Mouse (Mus musculus) testis, adult 2 months (tissue): ENCODE results near the gene Prr5. TPM values are rescaled to one million over a fixed set of nuclear protein-coding genes. Genes with fewer than 3 reads are reported as not detected.
A peak's percentile ranks its signal among the peaks of the same experiment; 100 is the strongest.

Experiments
- H3K27ac ChIP-seq: fragments of 200-500 bp; 2 replicates; pipeline ENCODE4 v1.5.1; 2012; ENCODE audit warnings: low read depth, low read length; ENCODE audit not compliant: control insufficient read depth, insufficient read depth
- H3K27me3 ChIP-seq: fragments of 200-500 bp; 2 replicates; pipeline ENCODE4 v1.6.1; 2012; ENCODE audit warnings: mild to moderate bottlenecking, low read length, moderate library complexity; ENCODE audit not compliant: control insufficient read depth, insufficient read depth
- H3K36me3 ChIP-seq: fragments of 200-500 bp; 2 replicates; pipeline ENCODE4 v1.6.1; 2012; ENCODE audit warnings: mild to moderate bottlenecking, low read length; ENCODE audit not compliant: control insufficient read depth, insufficient read depth
- H3K4me1 ChIP-seq: fragments of 200-500 bp; 2 replicates; pipeline ENCODE4 v1.6.1; 2012; ENCODE audit warnings: low read length; ENCODE audit not compliant: control insufficient read depth, insufficient read depth
- H3K4me3 ChIP-seq: fragments of 200-500 bp; 2 replicates; pipeline ENCODE4 v1.5.1; 2012; ENCODE audit warnings: low read depth, mild to moderate bottlenecking, low read length, moderate library complexity, mixed read lengths; ENCODE audit not compliant: control insufficient read depth
- CTCF ChIP-seq: fragments of 200-500 bp; IDR thresholded peaks from 2 replicates; pipeline ENCODE4 v1.5.1; 2012; ENCODE audit warnings: low read depth, mild to moderate bottlenecking, inconsistent platforms, low read length, moderate library complexity; ENCODE audit not compliant: control insufficient read depth, insufficient read depth, insufficient replicate concordance
- POLR2A ChIP-seq: fragments of 200-500 bp; IDR thresholded peaks from 2 replicates; pipeline ENCODE4 v1.6.1; 2012; ENCODE audit warnings: low read depth, mild to moderate bottlenecking, inconsistent platforms, low read length, moderate library complexity; ENCODE audit not compliant: control insufficient read depth
- polyA plus RNA-seq: library from polyadenylated mRNA; depleted of rRNA; stranded (reverse); fragments of >200 nt; gene quantifications from 2 replicates; pipeline ENCODE4 v1.2.3, GENCODE M21; 2012

The Prr5 gene
- polyA plus RNA-seq, 1 experiment = 13.4 TPM

DNA sequence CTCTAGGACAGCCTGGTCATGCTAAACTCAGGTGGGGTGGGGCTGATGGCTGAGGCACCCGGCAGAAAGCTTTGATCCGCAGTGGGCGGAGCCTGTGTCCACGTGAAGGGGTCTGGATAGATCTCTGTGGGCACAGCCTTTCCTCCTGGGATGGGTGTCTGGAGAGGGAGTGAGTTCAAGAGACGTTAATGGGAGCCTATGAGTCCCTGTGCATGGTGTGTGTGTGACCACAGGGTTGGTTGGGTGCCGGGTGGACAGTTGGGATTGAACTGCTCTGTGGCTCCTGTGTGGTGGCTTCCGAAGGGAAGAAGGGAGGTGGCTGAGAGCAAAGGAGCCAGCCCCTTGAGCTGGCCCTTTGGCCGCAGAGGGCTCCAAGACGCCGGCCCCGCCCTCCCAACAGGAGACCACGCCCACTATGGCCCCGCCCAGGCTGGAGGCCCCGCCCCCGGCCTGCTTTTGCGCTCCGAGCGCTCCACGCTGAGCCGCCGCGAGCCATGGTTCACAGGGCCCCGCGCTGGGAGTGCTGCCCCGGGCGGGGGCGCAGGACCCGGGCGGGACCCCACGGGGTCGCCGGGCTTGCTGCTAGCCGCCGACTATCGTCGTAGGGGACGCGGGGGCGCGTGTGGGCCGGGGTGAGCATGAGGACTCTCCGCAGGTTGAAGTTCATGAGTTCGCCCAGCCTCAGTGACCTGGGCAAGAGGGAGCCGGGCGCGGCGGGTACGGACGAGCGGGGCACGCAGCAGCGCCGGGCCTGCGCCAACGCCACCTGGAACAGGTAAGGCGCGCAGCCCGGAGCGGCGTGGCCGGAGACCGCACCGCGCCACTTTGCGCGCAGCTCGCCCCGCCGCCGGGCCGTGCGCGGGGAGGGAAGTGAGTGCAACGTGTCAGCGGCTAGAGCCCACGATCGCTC lies 11.4 kb downstream of the Prr5 start:
- Histone ChIP-seq H3K27me3 (no peaks in the 10 kb centered on the region), H3K4me1 (peaks cover 14% of the 10 kb centered on the region)

DNA sequence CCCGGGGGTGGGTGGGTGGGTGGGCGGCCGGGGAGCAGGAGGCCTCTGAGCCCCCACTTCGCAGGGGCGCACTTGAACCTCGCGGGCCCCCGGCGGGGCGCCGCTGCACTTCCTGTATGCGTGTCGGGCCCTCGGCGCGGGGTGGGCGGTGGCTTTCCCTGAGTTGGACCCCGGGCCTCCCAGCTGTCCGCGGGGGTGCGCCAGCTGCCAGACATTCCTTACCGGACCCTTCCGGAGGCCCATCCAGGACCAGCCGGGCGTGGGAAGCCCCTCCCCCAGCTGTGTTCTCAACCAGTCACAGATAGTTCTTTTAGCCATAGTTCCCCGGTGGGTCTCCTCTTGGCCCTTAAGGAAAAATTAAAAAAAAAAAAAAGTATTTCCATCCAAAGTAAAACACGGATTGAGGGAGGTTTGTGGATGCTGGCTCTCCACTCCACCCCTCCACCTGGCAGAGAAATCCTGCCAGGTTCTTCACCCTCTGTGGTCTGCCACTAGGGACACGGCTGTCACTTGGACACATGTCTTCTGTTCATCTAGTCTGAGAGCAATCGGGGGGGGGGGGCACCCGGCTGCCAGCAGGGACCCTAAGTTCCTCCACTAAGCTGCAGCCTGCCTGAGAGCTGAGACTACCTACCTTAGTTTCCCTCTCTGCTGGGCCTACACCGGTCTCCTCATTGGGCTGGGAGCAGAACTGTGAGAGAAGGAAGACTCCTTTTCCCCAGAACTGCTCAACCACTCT lies 12.2 kb downstream of the Prr5 start:
- peaks cover 14% of the 10 kb centered on the region for H3K4me1 ChIP-seq
- no peaks in the 10 kb centered on the region for H3K36me3 ChIP-seq
- no peak for TF ChIP-seq POLR2A
- TF ChIP-seq CTCF = no peak
- H3K27ac ChIP-seq = peak overlapping the region; percentile 12; the same call in 1 of the 2 replicates
- no peaks in the 10 kb centered on the region for H3K27me3 ChIP-seq
- H3K4me3 ChIP-seq = peak overlapping the region; percentile 81

More for the DNA sequence above, 11.4 kb downstream of the Prr5 start:
- Histone ChIP-seq H3K36me3 (no peaks in the 10 kb centered on the region), H3K27ac (no peak overlapping the region), H3K4me3 (peak overlapping the region; percentile 81)
- TF ChIP-seq POLR2A (peak; percentile 49; the same call in 1 of the 2 replicates), CTCF (no peak)

DNA sequence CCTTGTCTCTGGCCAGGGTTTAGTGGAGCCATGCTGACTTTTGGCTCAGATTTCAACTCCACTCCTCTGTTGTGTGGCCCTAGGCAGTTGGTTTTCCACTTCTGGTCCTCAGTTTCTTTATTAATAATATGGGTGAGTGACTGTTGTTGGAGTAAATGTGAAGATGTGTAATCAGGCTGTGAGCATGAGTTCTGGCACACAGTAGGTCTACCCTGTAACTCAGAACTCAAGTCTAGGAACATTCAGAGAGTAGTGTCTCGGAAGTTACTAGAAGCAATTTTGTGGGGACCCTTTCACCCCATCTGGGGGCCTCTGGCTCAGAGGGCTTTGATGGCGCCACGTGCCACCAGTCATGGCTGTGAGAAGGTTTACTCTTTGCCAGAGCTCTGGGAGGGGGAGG lies 12.8 kb downstream of the Prr5 start:
- no peaks in the 10 kb centered on the region for H3K27me3 ChIP-seq
- no peak overlapping the region for H3K4me3 ChIP-seq
- peaks cover 14% of the 10 kb centered on the region for H3K4me1 ChIP-seq
- no peaks in the 10 kb centered on the region for H3K36me3 ChIP-seq
- TF ChIP-seq POLR2A = no peak
- TF ChIP-seq CTCF = no peak
- no peak overlapping the region; the same call in 1 of the 2 replicates for H3K27ac ChIP-seq

DNA sequence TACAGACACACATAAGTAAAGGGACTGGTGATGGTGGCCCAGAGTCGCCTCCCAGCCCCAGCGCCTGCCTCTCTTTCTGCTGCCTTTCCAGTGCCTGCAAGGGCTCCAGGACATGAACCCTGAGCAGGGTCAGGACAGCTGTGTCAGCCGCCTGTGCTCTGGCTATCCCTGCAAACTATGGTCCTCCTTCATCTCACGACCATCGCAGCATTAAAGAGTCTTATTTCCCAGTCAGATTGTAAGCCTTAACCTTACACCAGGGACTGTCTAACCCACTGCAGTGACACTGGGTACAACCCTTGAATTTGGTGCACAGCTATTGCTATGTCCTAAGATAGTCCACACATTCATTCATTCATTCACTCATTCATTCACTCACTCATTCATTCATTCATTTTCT lies 13.4 kb downstream of the Prr5 start:
- Histone ChIP-seq H3K4me3 (no peak overlapping the region), H3K36me3 (no peaks in the 10 kb centered on the region), H3K27ac (no peak overlapping the region), H3K4me1 (peaks cover 14% of the 10 kb centered on the region), H3K27me3 (no peaks in the 10 kb centered on the region)
- TF ChIP-seq POLR2A (no peak), CTCF (no peak)

DNA sequence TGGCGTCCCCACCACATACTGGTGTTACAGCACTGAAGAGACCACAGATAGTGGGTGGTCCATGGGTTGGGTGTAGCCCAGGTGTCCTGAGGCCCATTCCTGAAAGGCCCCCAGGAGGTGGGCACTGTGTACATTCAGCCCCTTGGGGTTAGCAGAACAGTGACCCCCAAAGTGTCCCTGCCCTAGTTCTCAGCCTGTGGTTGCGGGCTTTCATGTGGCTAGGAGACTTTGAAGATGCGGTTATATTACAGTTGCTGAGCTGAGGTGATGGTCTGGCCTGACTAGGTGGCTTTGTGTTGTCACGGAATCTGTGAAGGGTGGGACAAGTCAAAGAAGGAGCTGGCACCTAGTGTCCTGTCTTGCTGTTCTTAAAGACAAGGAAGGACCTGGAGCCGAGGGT lies 15.1 kb downstream of the Prr5 start:
- Histone ChIP-seq H3K27me3 (no peaks in the 10 kb centered on the region), H3K36me3 (no peaks in the 10 kb centered on the region), H3K4me3 (no peak overlapping the region), H3K27ac (no peak overlapping the region), H3K4me1 (peaks cover 14% of the 10 kb centered on the region)
- TF ChIP-seq CTCF (no peak), POLR2A (no peak)

DNA sequence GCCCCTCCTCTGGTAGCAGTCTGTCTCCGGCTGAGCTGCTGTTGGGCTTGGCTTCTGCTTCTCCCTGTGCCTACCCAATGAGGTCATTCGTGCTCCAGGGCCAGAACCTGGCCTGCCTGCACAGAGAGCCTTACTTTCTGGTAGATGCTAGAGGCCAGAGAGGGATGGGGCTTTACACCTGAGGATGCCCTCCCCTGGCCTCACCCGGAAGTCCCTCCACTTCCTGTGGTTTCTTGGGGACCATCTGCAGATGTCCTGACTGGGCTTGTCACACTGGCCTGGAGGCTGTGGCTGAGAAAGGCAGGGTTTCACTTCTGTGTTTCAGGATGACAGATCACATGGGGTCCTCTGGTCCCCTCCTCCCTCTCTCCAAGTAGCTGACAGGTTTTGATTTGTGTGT lies 16.0 kb downstream of the Prr5 start:
- H3K27ac ChIP-seq = no peak overlapping the region

DNA sequence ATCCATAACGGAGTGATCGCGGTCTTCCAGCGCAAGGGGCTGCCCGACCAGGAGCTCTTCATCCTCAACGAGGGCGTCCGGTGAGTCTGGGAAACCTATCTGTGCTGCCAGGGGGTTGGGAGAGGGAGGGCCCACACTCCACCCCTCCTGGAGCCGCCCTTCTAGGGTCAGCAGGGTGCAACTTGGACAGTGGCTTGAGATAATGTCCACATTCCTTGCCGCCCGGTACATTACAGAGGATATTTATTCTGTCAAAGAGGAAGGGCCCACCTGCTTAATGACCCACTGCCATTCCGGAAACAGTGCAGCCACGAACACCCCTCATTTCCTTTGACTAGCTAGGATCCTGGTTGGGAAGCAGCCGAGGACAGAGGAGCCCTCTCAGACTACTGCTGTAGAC lies 18.5 kb downstream of the Prr5 start:
- Histone ChIP-seq H3K27me3 (no peaks in the 10 kb centered on the region), H3K4me3 (no peak overlapping the region), H3K4me1 (no peaks in the 10 kb centered on the region; the same call in 1 of the 2 replicates), H3K27ac (no peak overlapping the region), H3K36me3 (no peaks in the 10 kb centered on the region)
- TF ChIP-seq CTCF (no peak), POLR2A (no peak)

More for the DNA sequence above, 16.0 kb downstream of the Prr5 start:
- H3K4me1 ChIP-seq = peaks cover 9% of the 10 kb centered on the region
- no peaks in the 10 kb centered on the region for H3K27me3 ChIP-seq
- TF ChIP-seq CTCF = no peak
- TF ChIP-seq POLR2A = no peak
- H3K4me3 ChIP-seq = no peak overlapping the region
- H3K36me3 ChIP-seq = no peaks in the 10 kb centered on the region
